Mouse (Mus musculus): Measurements from ENCODE around the gene Gm49721.
"Not testable (repeated sequence)": the region's sequence is repeated elsewhere in the genome, so short reads cannot be mapped to it uniquely, and the experiment has no call there.

Gm49721 gene

DNA sequence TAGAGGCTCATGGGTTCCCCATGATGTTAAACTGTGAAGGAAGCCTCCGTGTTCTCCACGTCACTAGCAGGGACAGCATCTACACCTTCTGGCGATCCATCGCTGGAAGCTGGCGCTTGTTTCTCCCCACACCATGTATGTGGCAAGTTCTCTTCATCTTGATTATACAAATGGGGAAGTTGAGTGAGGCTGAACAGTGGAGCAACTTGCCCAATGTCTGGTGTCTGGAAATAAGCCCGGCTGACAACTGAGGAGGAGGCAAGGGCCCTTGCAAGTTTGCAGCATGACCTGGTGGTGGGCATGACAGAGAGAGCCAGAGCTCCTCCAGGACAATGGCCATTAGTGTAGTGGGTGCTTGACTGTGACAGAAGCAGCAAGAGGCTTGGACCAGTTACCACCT, 96.8 kb downstream of the Gm49721 start:
- DNase-seq (ENCODE audit: low spot score in 2 of 2), result not testable (repeated sequence)

DNA sequence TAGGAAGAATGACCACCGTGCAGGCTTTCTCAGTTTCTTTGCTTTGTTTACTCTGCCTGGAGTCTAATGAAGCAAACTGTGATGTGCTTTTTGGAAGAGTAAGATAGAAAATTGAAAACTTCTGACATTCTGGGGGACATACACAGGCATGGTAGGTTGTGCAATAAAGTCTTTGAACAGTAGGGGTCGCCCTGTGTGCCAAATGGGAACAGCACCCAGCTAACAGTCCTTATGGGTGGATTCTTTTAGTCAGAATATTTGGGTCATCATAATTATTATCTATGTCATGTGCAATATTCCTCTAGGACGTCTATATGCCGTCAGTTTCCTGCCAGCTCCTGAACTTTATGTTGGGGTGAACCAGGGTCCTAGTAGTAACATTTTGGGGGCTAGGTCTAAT, 100.9 kb downstream of the Gm49721 start:
- DNase-seq (ENCODE audit: low spot score in 2 of 2), result peak in 1 of 2 experiments; percentile 76

DNA sequence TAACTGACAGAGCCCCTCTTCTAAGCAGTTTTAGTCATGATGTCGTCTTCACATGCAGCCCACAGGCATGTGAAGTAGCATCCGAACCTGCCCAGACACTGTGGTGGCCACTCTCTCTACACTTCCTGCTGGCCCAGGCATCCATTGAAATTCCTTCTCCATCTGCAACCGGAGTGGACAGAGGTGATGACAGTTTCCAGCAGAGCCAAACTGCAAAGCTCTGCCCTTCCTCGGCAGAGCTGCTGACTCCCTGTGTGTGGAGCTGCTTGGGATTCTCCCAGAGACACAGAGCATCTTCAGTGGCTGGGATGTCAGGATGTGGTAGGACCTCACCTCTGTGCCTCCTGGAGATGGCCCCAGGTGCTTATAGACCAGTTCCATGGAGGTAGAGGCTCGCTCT, 105.8 kb downstream of the Gm49721 start:
- DNase-seq (ENCODE audit: low spot score in 2 of 2), result not testable (repeated sequence)

DNA sequence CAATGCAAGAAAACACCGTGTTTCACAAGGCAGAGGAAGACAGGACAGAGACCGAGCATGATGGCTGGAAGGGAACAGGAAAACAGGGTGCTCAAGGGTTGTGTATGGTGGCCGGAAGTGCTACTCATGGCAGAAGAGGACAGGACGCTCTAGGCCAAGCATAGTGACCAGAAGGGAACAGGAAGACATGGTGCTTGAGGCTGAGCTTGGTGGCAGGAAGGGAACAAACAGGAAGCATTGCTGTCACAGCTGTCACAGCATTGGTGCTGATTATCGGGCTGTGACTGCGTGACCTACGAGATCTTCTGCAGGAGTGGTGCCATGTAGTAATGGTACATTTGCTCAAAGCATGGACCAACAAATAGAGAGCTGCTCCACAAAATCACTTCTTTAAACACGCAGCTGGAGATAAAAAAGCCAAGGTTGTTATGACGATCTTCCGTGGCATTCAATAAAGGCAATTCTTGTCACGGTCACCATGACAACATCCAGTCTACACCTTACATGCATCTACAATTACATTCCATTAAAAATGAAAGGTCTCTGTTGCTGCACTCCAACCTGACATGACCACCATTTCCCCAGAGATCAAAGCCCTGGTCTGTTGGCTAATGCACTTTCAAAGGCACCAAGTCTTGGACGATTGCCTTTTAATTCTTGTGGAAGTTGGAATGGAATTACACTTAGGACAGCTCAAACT, 106.9 kb downstream of the Gm49721 start:
- DNase-seq (ENCODE audit: low spot score in 2 of 2), result not testable (repeated sequence)

DNA sequence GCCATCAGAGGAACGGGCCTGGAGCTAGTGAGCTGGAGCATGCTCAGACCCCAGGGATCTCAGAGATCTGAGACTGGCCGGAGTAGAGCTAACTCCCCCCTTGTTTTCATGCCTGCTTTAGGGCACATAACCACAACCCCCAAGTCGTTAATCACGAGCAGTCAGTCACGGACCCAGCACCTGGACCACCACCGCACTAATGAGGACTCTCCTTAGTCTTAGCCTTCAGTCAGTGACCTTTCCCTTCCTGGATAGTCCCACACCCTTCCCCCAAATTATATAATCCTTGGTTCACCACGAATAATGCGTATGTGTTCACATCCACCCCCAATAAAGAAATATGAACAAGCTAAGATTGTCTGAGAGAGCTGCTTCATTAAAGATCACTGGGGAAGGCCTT, 108.1 kb downstream of the Gm49721 start:
- DNase-seq (ENCODE audit: low spot score in 2 of 2), result not testable (repeated sequence)
